Mouse (Mus musculus): Measurements from ENCODE around the gene Lrrc20.
"Not testable (repeated sequence)": the region's sequence is repeated elsewhere in the genome, so short reads cannot be mapped to it uniquely, and the experiment has no call there.

Gene Lrrc20

DNA sequence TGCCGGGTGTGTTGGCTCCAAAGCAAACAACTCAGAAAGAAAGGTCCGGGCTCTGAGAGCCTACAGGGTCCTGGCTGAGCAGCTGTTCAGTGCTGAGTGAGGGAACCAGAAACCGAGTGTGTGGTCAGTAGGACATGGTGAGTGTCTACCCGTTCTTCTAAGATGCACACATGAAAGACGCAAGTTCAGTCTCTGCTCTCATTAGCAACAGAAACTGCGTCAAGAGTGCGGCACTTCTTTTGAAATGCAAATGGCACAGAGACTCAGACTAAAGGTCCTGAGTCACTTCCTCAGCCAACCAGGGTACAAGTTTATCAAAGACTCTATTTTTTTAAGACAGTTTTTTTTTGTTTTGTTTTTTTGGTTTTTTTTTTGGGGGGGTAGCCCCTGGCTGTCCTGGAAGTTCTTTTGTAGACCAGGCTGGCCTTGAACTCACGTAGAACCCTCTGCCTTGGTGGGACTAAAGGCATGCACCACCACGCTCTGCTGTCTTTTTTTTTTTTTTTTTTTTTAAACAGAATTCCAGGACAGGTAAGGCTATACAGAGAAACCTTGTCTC lies 124.0 kb downstream of the Lrrc20 start:
- DNase-seq, result no peak

DNA sequence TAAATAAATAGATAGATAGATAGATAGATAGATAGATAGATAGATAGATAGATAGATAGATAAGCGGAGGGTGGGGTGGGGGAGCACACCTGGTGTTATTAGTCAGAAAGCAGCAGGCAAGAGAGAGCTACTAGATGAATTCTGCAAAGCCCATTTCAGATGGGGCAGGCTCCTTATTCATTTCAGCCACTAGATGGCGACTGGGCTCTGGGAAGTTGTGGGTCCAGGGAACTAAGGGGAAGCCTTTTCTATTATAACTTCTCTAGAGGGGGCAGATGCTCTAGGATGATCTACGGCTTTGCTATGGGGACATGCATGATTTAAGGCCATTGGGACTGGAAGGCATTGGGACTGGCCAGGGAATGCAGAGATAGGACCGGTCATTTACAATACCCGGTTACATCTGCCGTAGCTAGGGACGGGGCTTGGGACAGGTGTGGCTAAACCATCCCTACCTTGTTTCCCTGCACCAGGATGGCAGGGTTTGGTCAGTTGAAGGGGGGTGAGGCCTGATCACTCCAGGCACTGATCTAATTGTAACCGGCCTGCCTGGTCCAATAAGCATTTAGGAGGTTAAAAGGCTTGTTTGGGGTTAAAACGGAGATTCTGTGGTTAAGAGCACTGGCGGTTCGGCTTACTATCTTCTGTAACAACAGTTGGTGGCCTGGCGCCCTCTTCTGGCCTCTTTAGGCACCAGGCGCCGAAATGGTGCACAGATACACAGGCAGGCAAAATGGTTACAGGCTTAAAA lies 126.9 kb downstream of the Lrrc20 start:
- DNase-seq, result peak; percentile 73

DNA sequence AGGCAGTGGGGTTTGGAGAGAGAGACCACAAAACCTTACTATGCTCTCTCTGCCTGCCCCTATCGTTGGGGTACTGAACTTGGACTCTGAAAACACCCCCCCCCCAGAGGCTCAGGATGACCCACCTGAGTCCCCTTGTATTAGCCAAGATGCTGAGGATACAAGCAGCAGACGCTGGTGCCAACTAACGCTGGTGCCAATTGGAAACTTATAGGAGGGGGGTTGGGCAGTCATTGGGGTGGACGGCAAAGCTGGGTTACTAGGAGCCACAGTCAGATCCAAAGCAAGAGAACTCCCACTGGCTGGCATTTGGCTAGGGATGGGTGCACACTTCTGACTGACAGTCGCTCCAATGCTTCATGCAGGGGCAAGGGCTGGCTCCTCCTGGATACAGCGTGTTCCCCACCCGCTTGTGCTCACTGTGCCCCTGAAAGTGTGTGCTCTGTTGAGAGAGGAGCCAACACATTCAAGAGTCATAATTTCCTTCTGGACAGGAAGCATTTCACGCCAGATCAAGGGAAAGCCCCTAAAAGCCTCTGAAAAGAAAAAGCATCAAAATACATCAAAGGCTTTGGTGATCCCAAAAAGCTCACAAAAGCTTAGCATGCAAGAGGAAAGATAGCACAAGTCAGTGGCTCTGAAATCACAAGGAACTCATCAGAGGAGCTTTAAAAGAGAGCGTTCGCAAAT lies 128.9 kb downstream of the Lrrc20 start:
- no peak for DNase-seq

DNA sequence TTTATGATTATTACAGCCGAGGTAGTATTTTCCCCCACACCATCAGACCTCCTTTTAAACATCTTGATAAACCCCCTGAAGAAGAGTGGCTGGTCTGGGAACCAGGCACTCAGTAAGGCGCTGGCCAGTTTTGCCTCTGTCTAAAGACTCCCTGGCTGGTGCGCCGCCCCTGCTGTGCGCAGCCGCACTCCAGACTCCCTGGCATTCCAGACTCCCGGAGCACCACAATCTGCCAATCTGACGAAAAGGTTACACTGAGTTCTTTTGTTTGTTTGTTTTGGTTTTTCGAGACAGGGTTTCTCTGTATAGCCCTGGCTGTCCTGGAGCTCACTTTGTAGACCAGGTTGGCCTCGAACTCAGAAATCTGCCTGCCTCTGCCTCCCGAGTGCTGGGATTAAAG lies 129.8 kb downstream of the Lrrc20 start:
- not testable (repeated sequence) for DNase-seq

DNA sequence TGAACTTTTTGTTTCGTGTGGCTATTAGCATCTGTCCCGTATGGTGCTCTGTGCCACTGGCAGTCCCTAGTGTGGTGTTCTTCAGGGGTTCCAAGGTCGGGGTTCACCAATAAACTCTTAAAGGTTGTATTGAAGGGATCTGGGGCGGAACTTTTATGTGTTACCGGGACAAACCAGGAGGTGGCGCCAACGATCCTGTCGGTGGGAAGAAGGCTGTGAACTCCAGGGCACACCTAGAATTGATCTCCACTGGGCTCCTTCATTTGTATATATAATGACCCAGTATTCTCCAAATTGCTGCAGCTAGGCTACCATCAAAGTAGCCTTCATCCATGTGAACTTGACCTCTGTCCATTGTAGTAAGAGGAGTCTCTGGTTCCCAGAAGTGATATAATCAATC lies 130.2 kb downstream of the Lrrc20 start:
- DNase-seq, result peak; percentile 77

DNA sequence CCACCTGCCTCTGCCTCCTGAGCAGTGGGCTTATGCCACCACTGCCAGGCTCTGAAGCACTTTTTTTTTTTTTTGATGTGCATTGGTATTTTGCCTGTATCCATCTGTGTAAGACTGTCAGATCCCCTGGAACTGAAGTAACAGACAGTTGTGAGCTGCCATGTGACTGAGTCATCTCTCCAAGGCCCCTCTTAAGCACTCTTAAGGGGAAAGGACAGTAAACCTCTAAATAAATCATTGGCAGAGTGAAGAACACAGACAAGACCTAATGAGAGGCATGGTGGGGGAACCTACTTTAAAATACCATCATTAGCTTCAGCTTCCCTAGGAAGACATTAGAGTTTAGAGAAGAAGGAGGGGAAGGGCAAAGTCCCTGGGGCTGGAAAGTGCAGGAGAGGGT lies 132.6 kb downstream of the Lrrc20 start:
- DNase-seq, result no peak

DNA sequence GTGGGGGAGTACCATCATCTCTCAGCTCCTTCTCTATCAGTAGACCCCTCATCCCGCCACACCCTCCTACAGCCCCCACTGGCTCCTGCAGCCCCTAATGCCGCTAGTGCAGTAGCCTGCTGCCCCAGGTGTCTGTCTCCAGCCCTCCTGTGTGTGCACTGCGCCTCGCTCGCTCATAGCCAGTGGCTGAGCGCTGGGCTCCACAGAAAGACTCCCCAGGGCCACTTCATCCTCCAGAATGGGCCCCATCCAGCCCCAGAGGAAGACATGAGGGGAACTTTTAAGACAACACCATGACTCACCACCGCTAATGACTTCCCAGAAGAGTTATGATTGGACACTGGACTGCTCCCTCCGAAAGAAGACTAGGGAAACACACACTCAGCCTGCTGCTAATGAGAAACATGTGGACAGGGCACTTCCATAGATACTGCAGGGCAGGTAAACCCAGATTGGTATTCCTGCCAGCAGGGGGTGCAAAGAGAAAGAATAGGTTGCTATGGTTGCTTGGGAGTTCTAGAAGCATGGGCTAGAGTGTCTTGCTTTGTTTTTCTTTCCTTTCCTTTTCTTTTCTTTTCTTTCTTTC lies 135.1 kb downstream of the Lrrc20 start:
- peak; percentile 74 for DNase-seq

DNA sequence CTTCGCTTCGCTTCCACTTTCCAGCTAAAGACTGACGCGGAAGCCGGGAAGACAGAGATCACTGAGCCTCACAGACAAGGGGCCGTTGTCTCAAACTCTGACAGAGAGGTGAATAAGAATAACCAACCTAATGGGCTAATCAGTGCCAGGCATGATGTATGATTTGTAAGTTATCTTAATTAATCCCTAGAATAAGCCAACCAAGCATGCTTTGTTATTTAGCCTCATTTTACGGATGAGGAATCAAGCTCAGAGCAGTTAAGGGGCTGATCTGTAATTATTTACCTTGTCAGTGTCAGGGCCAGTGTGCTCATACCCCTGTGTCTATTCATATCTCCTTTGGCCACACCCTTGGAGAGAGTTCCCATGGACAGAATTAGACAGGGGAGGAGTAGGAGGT lies 138.7 kb downstream of the Lrrc20 start:
- DNase-seq, result no peak

DNA sequence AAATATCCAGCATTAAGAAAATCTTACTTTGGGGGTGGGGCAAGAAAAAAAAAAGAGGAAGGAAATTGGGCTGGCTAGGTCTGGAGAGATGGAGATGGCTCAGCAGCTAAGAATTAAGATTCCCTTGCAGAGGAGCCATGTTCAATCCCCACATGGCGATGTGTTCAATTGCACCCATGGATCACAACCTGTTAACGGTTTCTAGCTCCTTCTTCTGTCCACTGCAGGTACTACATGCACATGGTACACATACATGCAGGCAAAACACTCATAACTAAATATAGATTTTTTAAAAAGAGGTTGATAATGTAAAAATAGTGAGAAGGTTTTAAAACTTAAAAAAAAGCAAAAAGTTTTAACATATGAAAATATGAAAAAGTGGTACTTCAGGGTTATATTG lies 142.9 kb downstream of the Lrrc20 start:
- no peak for DNase-seq

DNA sequence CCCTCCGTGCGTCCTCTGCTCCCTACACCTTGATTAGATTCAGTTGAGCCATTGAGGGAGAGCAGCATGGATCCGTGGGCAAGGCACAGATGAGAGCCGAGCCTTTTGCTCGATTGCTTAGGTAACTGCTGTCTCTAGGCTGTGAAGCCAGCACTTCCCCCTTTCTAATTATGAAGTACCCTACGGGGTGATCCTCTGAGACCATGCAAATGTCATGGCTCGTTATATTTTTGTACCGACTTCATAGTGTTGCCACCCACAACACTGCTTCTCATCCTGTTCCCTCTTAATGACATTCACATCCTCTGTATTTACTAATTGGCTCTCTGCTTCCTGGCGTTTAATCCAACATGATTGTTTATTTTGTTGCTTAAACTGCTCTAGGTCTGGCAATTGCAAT lies 146.1 kb downstream of the Lrrc20 start:
- DNase-seq, result no peak

DNA sequence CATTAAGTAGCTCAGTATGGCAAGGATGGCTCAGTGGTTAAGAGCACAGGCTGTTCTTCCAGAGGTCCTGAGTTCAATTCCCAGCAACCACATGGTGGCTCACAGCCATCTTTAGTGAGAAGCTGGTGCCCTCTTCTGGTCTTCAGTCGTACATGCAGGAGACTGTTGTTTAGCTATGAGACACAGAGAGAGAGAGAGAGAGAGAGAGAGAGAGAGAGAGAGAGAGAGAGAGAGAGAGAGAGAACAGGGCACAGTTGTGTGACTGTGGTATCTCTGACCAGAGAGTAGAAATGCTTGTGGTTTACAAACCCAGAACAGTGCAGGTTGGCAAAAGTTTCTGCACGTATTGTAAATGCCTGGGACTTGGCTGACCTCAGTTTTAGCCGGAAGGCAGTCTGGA lies 148.3 kb downstream of the Lrrc20 start:
- not testable (repeated sequence) for DNase-seq

DNA sequence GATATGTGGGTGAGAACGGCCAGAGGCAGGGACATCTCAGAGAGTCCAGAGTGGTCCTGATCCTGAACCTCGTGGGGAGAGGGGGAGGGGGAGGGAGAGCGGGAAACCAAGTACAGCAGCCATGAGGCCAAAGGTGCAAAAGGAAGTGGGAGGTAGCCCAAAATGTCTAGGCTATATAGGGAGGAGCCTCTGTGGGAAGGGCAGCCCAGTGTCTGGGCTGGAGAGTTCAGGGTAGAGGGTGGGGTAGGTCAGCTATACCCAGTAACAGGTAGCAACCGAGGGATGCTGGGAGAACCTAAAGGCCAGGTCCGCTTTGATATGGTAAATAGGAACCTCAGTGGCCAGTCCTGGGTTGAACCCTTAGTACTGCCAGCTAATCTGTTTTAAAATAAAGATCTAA lies 149.2 kb downstream of the Lrrc20 start:
- no peak for DNase-seq

DNA sequence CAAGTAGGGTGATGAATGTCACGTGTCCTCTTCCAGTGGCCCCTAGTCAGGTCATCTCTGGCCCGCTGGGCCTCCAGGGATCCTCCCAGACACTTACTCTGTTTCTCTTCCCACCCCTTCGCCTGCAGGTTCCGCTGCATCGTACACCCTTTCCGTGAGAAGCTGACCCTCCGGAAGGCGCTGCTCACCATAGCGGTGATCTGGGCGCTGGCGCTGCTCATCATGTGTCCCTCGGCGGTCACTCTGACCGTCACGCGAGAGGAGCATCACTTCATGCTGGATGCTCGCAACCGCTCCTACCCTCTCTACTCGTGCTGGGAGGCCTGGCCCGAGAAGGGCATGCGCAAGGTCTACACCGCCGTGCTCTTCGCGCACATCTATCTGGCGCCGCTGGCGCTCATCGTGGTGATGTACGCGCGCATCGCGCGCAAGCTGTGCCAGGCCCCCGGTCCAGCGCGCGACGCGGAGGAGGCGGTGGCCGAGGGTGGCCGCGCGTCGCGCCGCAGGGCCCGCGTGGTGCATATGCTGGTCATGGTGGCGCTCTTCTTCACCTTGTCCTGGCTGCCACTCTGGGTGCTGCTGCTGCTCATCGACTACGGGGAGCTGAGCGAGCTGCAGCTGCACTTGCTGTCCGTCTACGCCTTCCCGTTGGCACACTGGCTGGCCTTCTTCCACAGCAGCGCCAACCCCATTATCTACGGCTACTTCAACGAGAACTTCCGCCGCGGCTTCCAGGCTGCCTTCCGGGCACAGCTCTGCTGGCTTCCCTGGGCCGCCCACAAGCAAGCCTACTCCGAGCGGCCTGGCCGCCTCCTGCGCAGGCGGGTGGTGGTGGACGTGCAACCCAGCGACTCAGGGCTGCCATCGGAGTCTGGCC lies 150.0 kb downstream of the Lrrc20 start:
- DNase-seq, result peak; percentile 27

DNA sequence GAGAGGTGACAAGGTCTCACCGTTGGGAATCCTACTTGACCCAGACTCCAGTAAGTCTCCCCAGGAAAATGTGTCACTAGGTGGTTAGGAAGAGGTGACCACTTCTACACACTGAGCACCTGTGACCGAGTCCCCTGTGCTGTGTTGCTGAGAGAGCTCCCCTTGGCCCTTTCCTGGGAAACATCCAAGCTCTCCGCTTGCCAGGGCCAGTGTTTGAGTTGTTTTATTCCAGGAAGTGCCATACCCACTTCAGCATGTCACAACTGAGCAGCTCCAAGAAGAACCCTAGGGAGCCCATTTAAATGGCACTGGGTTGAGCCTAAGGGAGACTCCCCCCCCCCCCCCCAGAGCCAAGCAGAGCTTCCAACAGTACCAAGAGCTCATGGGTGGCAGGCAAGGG lies 150.9 kb downstream of the Lrrc20 start:
- peak; percentile 42 for DNase-seq

DNA sequence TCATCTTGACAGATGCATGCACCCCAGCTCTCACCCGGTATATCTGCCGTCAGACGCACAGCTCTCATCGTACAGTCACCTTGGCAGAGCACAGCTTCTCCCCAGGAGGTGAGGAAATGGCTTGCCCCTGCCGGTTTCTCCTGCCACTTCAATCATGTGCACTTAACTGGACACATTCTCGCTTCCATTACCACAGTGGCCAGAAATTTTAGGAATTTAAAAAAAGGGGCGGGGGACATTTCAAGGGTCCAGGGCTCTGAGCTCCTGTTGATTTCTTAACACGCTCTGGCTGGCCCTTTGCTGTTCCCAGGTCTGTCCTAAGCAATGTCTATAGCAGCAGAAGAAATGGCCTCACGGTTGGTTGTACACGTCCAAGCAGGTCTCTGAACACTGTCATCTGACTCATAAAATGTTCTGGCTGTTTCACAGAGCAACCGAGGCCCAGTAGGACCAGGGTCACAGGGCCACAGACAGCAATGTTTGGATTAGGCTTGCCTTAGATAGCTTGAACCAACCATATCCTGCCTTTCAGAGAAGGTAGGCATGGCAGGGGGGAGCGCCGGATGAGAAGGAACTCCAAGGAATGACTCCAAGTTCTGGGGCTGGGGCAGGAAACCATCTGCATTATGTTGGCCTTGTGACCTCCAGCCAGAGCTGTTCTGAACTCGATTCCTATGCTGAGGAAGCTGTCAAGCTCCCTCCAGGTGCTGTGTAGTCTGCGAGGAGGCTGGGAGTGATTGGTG lies 151.8 kb downstream of the Lrrc20 start:
- peak; percentile 19 for DNase-seq

DNA sequence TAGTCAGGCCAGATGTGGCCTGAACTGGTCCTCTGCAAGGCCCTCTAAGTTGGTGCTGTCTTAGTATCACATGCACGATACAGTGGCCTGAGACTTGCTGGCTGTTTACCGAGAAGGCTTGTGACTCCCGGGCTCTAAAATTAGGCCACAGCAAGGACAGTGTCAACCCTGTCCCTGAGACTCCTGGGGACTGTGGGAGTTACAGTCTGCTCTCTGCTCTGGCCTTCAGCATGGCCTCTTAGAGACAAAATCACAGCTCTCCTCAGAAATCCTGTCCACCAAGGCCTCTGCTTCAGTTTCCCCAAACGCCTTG lies 152.3 kb downstream of the Lrrc20 start:
- DNase-seq, result no peak
